Mouse (Mus musculus) stomach, embryonic 16.5 days (tissue): Measurements from ENCODE around the gene Atp9a. TPM values are rescaled to one million over a fixed set of nuclear protein-coding genes. Genes with fewer than 3 reads are reported as not detected.
A peak's percentile ranks its signal among the peaks of the same experiment; 100 is the strongest.

Source experiments
- ATAC-seq: fragments of 200-750 bp; cut with Nextera tagmentation; 2 replicates; pipeline ENCODE4 v1.8.0; 2017; ENCODE audit warnings: moderate number of reproducible peaks, moderate TSS enrichment; ENCODE audit not compliant: insufficient read depth, low FRiP score
- H3K27ac ChIP-seq: fragments of 300-500 bp; sonication (generic); 2 replicates; pipeline ENCODE4 v1.5.1; 2014; ENCODE audit warnings: low read length
- H3K27me3 ChIP-seq: fragments of 300-500 bp; sonication (generic); 2 replicates; pipeline ENCODE4 v1.6.1; 2014; ENCODE audit warnings: low read length, control low read depth, mixed read lengths; ENCODE audit not compliant: control insufficient read depth, insufficient read depth
- H3K36me3 ChIP-seq: fragments of 300-500 bp; sonication (generic); 2 replicates; pipeline ENCODE4 v1.6.1; 2014; ENCODE audit warnings: low read length; ENCODE audit not compliant: control insufficient read depth, insufficient read depth
- H3K4me1 ChIP-seq: fragments of 300-500 bp; sonication (generic); 2 replicates; pipeline ENCODE4 v1.6.1; 2014; ENCODE audit warnings: low read length, control low read depth, mixed read lengths; ENCODE audit not compliant: control insufficient read depth, insufficient read depth
- H3K4me2 ChIP-seq: fragments of 300-500 bp; sonication (generic); 2 replicates; pipeline ENCODE4 v1.6.1; 2014; ENCODE audit warnings: low read depth, low read length, mixed read lengths
- H3K4me3 ChIP-seq: fragments of 300-500 bp; sonication (generic); replicated peaks from 2 replicates; pipeline ENCODE4 v1.5.1; 2014; ENCODE audit warnings: mild to moderate bottlenecking, low read length
- H3K9ac ChIP-seq: fragments of 300-500 bp; sonication (generic); 2 replicates; pipeline ENCODE4 v1.6.1; 2014; ENCODE audit warnings: low read length
- H3K9me3 ChIP-seq: fragments of 300-500 bp; sonication (generic); replicated peaks from 2 replicates; pipeline ENCODE4 v1.6.1; 2016; ENCODE audit warnings: low read length, control low read depth; ENCODE audit not compliant: control insufficient read depth
- WGBS: fragments of 180-500 bp; shearing (Covaris S2); extraction: QIAGEN DNeasy Blood & Tissue Kit; methylation state at CpG from one replicate; pipeline ENCODE4 v1.1.7; 2014; 5-methylcytosine and 5-hydroxymethylcytosine counted together
- polyA plus RNA-seq: library from polyadenylated mRNA; unstranded; fragments of >200 nt; fragmentation: Nextera tagmentation; extraction: Ambion mirVana; gene quantifications from 2 replicates; pipeline ENCODE4 v1.2.1, GENCODE M21; 2015

The Atp9a gene
- polyA plus RNA-seq, 1 experiment from 2014 or later, result 19.4 TPM

DNA sequence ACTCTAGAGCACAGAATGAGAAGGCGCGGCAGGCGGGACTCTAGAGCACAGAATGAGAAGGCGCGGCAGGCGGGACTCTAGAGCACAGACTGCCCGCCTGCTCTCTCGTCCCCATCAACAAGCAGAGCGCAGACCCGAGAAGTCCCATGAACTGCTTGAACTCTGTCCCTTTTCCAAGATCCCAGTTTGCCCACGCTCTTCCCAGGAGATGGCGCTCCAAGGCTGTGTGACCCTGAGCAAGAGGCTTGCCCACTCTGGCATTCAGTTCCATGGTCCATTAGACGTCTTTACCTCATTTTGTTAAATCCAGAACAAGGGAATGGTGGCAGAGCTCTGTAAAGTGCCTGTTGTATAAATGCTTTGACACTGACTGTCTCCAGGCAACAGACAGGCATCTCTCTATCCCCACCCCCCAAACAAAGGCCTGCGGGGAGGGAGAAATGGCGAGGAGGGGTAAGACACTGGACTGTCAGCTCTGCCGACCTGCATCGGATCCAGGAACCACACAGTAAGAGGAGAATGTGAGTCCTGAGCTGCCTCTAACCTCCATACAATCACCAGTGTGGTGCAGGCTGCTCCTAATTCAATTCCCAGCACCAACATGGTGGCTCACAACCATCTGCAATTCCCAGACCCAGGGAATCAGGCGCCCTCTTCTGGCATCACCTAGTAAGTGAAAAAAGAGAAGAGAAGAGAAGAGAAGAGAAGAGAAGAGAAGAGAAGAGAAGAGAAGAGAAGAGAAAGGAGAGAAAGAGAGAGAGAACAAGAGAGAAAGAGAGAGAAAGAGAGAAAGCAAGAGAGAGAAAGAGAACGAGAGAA lies 62.6 kb downstream of the Atp9a start:
- no peak overlapping the region for H3K9ac ChIP-seq

DNA sequence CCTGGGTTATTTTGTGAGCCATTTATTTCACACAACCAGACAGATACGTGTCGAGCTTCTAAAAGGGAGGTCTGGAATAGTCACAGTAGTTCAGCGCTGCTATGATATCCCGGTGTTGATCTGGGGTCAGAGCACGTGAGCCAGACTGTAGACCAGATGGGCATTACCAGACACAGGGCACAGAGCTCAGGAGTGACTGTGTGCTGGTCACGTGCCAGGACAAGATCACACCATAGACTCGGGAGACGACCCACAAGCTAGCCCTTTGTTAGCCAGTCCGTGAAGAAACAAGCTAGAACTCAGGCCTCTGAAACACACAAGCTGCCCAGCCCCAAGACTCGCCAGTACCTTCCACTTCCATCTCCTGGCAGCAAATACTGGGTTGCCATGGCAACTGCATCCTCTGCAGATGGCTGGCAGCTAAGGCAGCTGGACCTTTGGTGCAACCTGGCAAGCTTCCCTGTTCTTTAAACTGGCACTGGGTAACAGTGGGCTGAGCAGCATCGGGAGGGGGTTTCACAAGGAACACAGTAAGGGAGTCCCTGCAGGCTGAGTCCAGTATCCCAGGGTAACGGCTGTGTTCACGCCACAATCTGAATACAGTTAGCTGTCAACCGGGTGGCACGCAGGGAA lies 63.4 kb downstream of the Atp9a start:
- 0 out of 2 replicates have a peak, but pooled peaks cover 6% of the 10 kb centered on the region for H3K36me3 ChIP-seq
- H3K4me3 ChIP-seq, result no peak overlapping the region
- H3K4me2 ChIP-seq, result no peak overlapping the region
- no peak for ATAC-seq
- H3K4me1 ChIP-seq, result no peaks in the 10 kb centered on the region
- no peak overlapping the region for H3K27ac ChIP-seq
- 79% methylated on average over 15 of the region's 15 CpGs for WGBS
- no peaks in the 10 kb centered on the region for H3K27me3 ChIP-seq
- no peak overlapping the region for H3K9ac ChIP-seq
- H3K9me3 ChIP-seq, result no peaks in the 10 kb centered on the region

More for the DNA sequence above, 62.6 kb downstream of the Atp9a start:
- 58% methylated on average over 19 of the region's 19 CpGs for WGBS
- no peak for ATAC-seq
- Histone ChIP-seq H3K4me2 (no peak overlapping the region), H3K9me3 (no peaks in the 10 kb centered on the region), H3K27ac (no peak overlapping the region), H3K36me3 (0 out of 2 replicates have a peak, but pooled peaks cover 6% of the 10 kb centered on the region), H3K4me1 (no peaks in the 10 kb centered on the region), H3K27me3 (no peaks in the 10 kb centered on the region), H3K4me3 (no peak overlapping the region)

- Histone ChIP-seq H3K4me3 (no peak overlapping the region), H3K36me3 (peaks cover 11% of the 10 kb centered on the region; the same call in 1 of the 2 replicates), H3K27ac (no peak overlapping the region), H3K27me3 (no peaks in the 10 kb centered on the region), H3K4me2 (no peak overlapping the region), H3K9ac (no peak overlapping the region), H3K4me1 (no peaks in the 10 kb centered on the region), H3K9me3 (no peaks in the 10 kb centered on the region)
- ATAC-seq, result peak; percentile 58; the same call in 1 of the 2 replicates
- WGBS, result 58% methylated on average over 9 of the region's 9 CpGs
These were observed 64.6 kb downstream of the Atp9a start for GRCm38 (mm10) chr2:168677650-168678049.

DNA sequence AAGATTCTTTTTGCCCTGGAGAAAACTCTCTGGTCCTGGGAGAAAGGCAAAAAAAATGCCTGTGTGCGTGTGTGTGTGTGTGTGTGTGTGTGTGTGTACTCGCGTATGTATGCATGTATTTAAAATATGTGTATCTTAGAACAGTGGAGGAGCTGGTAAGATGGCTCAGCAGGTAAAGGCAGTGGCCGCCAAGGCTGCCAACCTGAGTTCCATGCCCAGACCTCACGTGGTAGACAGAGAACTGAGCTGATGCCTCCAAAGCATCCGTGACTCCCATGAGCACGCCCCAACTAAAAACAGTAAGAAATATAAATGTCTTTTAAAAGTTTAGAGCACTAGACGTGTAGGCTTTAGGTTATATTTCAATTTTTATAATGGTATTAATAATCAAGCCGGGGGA lies 70.5 kb downstream of the Atp9a start:
- H3K4me1 ChIP-seq, result no peaks in the 10 kb centered on the region
- H3K9ac ChIP-seq, result no peak overlapping the region
- H3K9me3 ChIP-seq, result no peaks in the 10 kb centered on the region
- ATAC-seq, result no peak
- no peak overlapping the region for H3K4me2 ChIP-seq
- no peak overlapping the region for H3K4me3 ChIP-seq
- peaks cover 5% of the 10 kb centered on the region; the same call in 1 of the 2 replicates for H3K36me3 ChIP-seq
- no peak overlapping the region for H3K27ac ChIP-seq
- 86% methylated on average over 9 of the region's 9 CpGs for WGBS
- H3K27me3 ChIP-seq, result no peaks in the 10 kb centered on the region

DNA sequence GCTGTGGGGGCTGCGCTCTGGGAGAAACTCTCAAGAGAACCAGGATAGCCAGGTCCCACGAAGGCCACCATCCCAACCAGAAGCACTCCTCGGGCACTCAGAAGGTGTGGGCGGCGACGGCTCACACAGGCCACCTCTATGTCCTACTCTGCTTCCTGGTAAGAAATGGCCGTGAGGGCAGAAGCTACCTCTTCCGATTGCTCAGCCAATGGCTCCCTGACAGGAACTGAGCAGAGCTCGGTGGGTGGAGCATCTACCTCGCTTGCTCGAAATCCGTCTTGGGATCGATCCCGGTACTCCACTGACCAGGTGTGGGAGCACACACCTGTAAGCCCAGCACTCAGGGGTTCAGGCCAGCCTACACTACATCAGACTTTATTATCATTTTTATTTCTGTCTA lies 72.0 kb downstream of the Atp9a start:
- H3K4me2 ChIP-seq, result no peak overlapping the region
- H3K27ac ChIP-seq, result no peak overlapping the region
- H3K27me3 ChIP-seq, result no peaks in the 10 kb centered on the region
- no peak overlapping the region for H3K9ac ChIP-seq
- ATAC-seq, result no peak
- peaks cover 5% of the 10 kb centered on the region; the same call in 1 of the 2 replicates for H3K36me3 ChIP-seq
- H3K9me3 ChIP-seq, result no peaks in the 10 kb centered on the region
- WGBS, result 82% methylated on average over 14 of the region's 14 CpGs
- no peak overlapping the region for H3K4me3 ChIP-seq
- H3K4me1 ChIP-seq, result no peaks in the 10 kb centered on the region

DNA sequence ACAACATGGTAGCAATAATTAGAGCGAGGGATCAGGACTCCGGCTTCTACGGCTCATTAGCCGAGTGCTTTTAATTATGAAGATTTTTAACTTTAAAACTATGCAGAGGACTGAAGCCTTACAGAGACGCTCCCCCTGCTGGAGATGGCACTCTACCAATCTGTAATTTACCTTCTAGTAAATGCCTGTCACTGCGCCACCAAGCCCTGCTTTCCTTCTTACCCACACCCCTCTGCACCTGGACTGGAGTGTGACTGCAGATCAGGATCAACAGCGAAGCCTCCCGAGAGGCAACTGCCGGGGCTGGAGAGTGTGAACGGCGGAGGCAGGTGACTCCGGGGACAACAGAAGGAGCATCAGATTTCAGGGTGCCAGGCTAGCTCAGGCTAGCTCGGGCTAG lies 72.4 kb downstream of the Atp9a start:
- peaks cover 5% of the 10 kb centered on the region; the same call in 1 of the 2 replicates for H3K36me3 ChIP-seq
- no peaks in the 10 kb centered on the region for H3K27me3 ChIP-seq
- no peak overlapping the region for H3K27ac ChIP-seq
- no peaks in the 10 kb centered on the region for H3K9me3 ChIP-seq
- no peak overlapping the region for H3K9ac ChIP-seq
- H3K4me2 ChIP-seq, result no peak overlapping the region
- ATAC-seq, result no peak
- H3K4me3 ChIP-seq, result no peak overlapping the region
- H3K4me1 ChIP-seq, result no peaks in the 10 kb centered on the region
- WGBS, result 75% methylated on average over 13 of the region's 13 CpGs

DNA sequence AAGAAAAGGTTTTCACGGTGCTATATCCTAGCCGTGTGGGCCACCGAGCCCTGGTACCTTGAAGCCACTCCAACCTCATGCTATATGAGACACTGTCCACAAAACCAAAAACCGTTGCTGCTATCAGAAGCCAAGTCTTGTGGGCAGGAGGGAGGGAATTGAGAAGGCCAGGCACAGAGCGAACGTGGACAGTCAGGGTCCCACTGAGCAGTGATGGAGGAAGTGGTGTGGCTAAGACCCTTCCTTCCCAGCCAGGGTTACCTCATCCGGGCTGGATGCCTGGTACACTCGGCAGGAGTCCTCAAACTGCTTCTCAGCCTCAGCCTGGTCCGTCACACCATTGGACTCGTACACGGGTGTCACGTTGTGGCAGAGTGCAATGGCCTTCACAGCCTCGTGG lies 74.5 kb downstream of the Atp9a start:
- H3K4me2 ChIP-seq, result no peak overlapping the region
- H3K27ac ChIP-seq, result no peak overlapping the region
- no peaks in the 10 kb centered on the region for H3K27me3 ChIP-seq
- WGBS, result 81% methylated on average over 13 of the region's 13 CpGs
- H3K4me1 ChIP-seq, result no peaks in the 10 kb centered on the region
- no peak overlapping the region for H3K4me3 ChIP-seq
- no peaks in the 10 kb centered on the region for H3K9me3 ChIP-seq
- no peaks in the 10 kb centered on the region for H3K36me3 ChIP-seq
- no peak for ATAC-seq
- no peak overlapping the region for H3K9ac ChIP-seq

DNA sequence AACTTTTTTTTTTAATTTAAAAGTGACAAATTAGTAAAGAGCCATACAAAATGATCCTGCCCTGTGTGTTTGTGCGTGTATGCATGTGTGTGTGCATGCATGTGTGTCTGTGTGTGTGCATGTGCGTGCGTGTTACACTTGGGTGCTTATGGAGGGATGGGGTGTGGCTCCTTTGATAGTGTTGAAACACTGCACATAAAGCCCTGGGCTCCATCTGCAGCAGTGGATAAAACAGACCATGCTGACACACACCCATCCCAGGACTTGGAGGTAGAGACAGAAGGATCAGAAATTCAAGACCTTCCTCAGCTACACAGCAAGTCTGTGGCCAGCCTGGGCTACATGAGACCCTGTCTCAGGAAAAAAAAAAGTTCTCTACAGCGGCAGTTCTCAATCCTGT lies 76.5 kb downstream of the Atp9a start:
- no peaks in the 10 kb centered on the region for H3K9me3 ChIP-seq
- 73% methylated on average over 4 of the region's 4 CpGs for WGBS
- ATAC-seq, result no peak

GRCm38 (mm10) chr2:168663716-168664115 lies 78.5 kb downstream of the Atp9a start:
- Histone ChIP-seq H3K36me3 (no peaks in the 10 kb centered on the region), H3K4me1 (no peaks in the 10 kb centered on the region), H3K4me3 (no peak overlapping the region), H3K4me2 (no peak overlapping the region), H3K9ac (no peak overlapping the region), H3K9me3 (no peaks in the 10 kb centered on the region), H3K27ac (no peak overlapping the region), H3K27me3 (no peaks in the 10 kb centered on the region)
- 63% methylated on average over 5 of the region's 5 CpGs for WGBS
- no peak for ATAC-seq

More for the DNA sequence above, 76.5 kb downstream of the Atp9a start:
- Histone ChIP-seq H3K9ac (no peak overlapping the region), H3K4me2 (no peak overlapping the region), H3K27me3 (no peaks in the 10 kb centered on the region), H3K27ac (no peak overlapping the region), H3K4me3 (no peak overlapping the region), H3K36me3 (no peaks in the 10 kb centered on the region), H3K4me1 (no peaks in the 10 kb centered on the region)
